Mouse (Mus musculus): ENCODE results near the gene Mrps7.

Mrps7 gene

DNA sequence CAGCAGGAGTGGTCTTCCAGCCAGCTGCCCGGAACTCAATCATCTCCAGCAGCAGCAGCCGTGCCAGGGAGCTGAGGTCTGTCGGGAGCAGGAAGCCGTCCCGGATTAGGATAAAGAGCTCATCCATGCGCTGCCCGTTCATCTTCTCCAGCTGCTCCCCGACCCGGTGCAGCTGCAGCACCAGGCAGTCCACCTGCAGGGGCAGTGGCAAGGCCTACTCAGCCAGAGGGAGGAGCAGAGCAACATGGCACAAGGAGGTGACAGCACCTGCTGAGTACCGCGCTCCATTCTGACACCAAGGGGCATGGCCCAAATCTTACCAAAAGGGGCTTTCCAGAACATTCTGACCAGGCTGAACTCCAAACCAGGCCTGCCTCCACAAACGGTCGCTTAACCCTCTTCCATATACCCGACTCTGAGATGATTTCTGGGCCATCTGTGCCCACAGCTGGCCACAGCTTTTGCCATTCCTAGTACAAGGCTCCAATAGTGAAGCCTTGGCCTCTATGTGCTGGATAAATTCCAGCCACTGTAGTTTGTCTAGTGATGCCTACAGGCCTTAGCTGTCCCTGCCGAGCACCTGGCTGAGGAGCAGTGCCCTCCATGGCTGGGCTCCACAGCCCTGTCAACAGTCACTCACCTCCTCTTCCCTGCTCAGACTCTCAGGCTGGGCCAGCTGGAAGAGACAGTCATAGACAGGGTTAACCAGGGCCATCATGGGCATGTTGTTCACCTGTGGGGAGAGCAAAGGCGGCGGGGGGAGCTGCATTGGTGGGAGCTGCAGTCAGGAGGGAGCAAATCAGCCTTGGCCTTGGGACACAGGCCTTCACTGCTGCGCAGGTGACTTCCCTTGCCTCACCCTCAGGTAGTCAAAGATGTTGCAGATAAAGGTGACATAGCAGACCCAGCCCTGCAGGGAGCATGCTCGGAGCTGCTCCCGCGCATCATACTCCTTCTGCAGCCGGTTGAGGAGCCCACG lies 5.0 kb downstream of the Mrps7 start:
- no peak for DNase-seq (ENCODE audit: low read depth)

DNA sequence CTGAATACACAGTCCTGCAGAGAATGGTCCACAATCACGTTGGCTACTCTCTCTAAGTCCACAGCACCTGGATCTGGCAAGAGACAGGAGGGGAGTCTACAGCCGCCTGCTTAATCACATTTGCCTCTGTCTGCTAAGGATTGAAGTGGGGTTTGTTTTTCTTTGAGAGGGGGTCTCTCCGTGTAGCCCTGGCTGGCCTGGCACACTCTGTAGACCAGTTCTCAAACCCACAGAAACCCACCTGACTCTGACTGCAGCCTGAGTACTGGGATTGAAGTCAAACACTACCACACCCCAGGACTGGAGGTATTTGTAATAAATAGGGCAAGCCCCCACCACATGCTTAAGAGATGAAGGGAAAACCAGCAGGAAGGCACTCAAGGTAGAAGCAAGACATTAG lies 5.9 kb downstream of the Mrps7 start:
- no peak for DNase-seq (ENCODE audit: low read depth)

DNA sequence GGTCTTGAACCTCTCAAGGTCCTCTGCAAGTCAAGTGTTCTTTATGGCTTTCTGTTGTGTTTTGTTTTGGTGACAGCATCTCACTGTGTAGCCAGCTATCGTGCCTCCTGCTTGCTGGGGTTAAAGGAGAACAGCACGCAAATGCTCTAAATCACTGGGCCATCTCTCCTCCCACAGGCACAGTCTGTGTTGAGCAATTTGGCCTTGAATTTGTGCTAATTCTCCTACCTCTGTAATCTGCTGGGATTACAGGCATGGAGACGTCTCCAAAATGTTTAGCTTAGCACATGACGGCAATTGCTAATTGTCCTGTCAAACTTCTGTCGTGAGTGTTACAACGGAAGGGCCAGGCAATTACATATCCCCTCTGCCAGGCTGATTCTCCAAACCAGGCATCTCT lies 7.4 kb downstream of the Mrps7 start:
- DNase-seq (ENCODE audit: low read depth) = no peak

DNA sequence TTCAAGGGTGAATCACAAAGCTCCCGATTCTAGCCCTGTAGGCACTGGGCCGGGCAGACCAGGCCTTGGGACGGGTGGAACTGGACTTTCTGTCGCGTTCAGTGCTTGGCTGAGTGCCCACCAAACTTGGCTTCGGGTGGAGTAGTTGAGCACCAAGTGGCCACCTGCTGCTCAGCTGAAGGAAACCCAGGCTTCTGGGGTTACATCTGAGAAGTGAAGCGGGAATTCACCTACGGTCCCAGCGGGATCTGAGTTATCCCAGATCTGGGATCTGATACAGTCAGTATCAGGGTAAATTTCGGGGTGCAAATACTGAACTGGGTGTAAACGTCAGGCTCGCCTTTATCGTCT lies 8.3 kb downstream of the Mrps7 start:
- DNase-seq (ENCODE audit: low read depth) = no peak

GRCm38 (mm10) chr11:115612410-115613137 lies 8.8 kb downstream of the Mrps7 start, which contains the start of gene Mif4gd:
Gene Mif4gd, minus strand, starts transcription at chr11:115612969.
- peak; percentile 95 for DNase-seq (ENCODE audit: low read depth)

- no peak for DNase-seq (ENCODE audit: low read depth)
Measured at GRCm38 (mm10) chr11:115613138-115613945, 9.6 kb downstream of the Mrps7 start.

DNA sequence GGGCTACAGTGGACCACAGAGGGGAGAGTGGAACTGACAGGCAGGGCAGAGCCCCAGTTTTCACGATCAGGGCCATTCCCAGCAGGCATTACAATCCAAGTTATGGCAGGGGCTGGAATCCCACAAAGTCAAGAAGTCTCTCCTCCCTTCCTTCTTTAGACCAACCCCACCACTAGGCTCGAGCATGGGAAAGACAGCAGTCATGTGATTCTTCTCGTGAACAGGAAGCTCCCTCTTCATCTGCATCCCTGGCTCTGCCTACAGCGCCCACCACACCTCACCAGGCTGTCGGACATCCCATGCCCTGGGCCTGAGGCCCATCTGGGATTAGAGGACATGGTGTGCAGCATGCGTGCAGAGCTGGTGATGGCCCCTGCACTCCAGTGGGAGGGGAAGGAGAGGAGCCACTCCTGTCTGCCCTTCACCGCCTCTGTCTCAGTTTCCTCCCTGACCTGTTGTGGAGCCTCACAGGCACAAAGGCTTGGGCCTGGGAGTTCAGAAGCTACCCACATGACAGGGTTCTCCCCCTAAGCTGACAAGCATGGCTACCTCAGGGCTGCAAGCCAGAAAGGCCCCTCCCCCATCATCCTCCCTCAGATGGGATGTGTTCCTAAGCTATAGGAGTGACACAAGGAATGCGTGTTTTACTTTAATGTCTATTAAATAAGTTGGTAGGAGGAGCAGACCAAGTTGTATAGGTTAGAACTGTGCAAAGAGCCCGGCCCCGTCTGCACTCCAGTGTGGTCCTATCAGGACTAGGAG lies 10.8 kb downstream of the Mrps7 start:
- DNase-seq (ENCODE audit: low read depth) = no peak

- DNase-seq (ENCODE audit: low read depth) = no peak
Measured at GRCm38 (mm10) chr11:115615108-115615825, 11.5 kb downstream of the Mrps7 start.

GRCm38 (mm10) chr11:115615875-115616274 lies 12.2 kb downstream of the Mrps7 start:
- no peak for DNase-seq (ENCODE audit: low read depth)

- no peak for DNase-seq (ENCODE audit: low read depth)
Measured at GRCm38 (mm10) chr11:115616371-115616770, 12.6 kb downstream of the Mrps7 start.

DNA sequence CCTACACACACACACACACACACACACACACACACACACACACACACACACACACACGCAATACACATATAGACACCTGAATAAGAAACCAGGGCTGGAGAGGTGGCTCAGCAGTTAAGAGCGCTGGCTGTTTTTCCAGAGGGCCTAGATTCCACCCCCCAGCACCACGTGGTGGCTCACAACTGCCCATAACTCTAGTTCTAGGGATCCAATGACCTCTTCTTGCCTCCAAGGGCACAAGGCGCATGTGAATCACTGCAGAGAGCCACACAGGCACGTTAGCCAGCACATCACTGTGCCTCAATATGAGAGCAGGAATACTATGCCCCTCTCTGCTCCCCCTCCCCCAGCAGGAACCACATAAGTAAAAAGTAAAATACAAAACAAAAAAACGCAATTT lies 13.2 kb downstream of the Mrps7 start:
- no peak for DNase-seq (ENCODE audit: low read depth)

DNA sequence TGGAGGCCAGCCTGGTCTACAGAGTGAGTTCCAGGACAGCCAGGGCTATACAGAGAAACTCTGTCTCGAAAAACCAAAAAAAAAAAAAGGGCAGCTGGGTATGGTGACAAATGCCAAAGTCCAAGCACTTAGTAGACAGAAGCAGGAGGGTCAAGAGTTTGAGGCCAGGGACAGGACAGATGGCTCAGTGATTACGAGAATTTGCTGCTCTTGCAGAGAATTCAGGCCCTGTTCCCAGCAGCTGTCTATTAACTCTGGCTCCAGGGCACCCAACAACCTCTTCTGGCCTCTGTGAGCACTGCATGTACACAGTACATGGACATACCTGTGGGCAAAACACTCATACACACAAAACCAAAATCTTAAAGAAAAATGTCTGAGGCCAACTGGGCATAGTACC lies 14.3 kb downstream of the Mrps7 start:
- no peak for DNase-seq (ENCODE audit: low read depth)

DNA sequence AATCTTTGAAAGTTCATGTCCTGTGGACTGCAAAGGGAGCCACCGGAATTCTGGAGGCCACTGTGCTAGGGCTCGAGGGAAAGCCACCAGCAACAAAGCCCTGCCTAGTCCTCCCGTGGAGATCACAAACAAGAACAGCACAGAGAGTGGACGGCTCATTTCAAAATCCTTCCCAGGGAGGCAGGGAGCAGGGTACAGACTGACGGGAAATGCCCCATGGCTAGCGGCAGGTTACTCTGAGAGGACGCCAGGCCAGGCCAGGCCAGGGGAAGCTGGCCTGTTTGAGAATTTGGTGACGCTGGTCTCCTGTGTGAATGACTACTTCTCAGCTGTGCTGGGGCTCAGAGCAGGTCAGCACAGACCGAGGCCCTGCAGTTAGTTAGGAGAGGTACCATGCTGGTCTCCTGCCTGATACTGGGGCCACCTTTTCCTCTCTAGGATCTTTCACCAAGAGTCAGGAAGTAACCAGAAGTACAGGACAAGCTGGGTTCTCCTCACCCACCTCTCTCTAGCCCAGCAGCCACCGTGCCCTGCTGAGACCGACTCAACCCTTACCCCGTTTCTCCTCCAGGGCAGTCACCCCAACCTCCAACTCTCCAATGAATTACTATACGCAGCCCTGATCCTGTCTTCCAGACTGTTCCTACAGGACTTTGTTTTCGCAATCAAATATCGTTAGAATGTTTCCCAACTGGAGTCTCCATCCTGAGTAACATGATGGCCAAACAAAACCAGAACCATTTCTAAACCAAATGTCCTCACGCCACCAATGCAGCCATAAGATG lies 15.2 kb downstream of the Mrps7 start:
- DNase-seq (ENCODE audit: low read depth) = no peak

DNA sequence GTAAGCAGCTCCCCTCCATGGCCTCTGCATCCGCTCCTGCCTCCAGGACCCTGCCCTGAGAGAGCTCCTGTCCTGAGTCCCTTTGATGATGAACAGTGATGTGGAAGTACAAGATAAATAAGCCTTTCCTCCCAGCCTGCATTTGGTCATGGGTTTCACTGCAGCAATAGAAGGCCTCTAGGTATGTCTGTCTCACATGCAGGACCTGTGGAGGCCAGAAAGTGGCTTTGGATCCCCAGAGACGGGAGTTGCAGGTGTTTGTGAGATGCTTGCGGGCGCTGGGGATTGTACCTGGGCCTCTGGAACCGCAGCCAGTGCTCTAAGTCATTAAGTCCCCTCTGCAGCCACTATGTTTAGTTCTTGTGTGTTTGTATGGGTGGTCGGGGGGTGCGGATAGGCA lies 16.2 kb downstream of the Mrps7 start:
- no peak for DNase-seq (ENCODE audit: low read depth)

- DNase-seq (ENCODE audit: low read depth) = peak; percentile 53
Measured at GRCm38 (mm10) chr11:115623487-115624070, 19.9 kb downstream of the Mrps7 start.

- no peak for DNase-seq (ENCODE audit: low read depth)
Measured at GRCm38 (mm10) chr11:115625877-115626276, 22.2 kb downstream of the Mrps7 start.

GRCm38 (mm10) chr11:115626824-115627616 lies 23.3 kb downstream of the Mrps7 start:
- no peak for DNase-seq (ENCODE audit: low read depth)

GRCm38 (mm10) chr11:115627705-115628464 lies 24.2 kb downstream of the Mrps7 start, which contains the start of gene Slc25a19:
Gene Slc25a19, minus strand, starts transcription at chr11:115628295.
- peak; percentile 99 for DNase-seq (ENCODE audit: low read depth)
